Mouse (Mus musculus) forebrain, embryonic 10.5 days (tissue): ENCODE results near the gene Slc4a4. TPM values are rescaled to one million over a fixed set of nuclear protein-coding genes. Genes with fewer than 3 reads are reported as not detected.

Experiments
- DNase-seq: peaks from one replicate; pipeline ENCODE4 v3.0.0-alpha.2; 2017; ENCODE audit warnings: low spot score; ENCODE audit errors: extremely low spot score
- H3K27ac ChIP-seq: fragments of 300-500 bp; sonication (generic); 2 replicates; pipeline ENCODE4 v1.5.1; 2016; ENCODE audit warnings: mild to moderate bottlenecking
- H3K27me3 ChIP-seq: fragments of 300-500 bp; sonication (generic); 2 replicates; pipeline ENCODE4 v1.6.1; 2016; ENCODE audit warnings: mild to moderate bottlenecking; ENCODE audit not compliant: poor library complexity, severe bottlenecking
- H3K36me3 ChIP-seq: fragments of 300-500 bp; sonication (generic); replicated peaks from 2 replicates; pipeline ENCODE4 v1.6.1; 2016; ENCODE audit warnings: mild to moderate bottlenecking, moderate library complexity
- H3K4me1 ChIP-seq: fragments of 300-500 bp; sonication (generic); 2 replicates; pipeline ENCODE4 v1.6.1; 2016
- H3K4me3 ChIP-seq: fragments of 300-500 bp; sonication (generic); 2 replicates; pipeline ENCODE4 v1.5.1; 2016; ENCODE audit warnings: mild to moderate bottlenecking, moderate library complexity
- H3K9me3 ChIP-seq: fragments of 300-500 bp; sonication (generic); 2 replicates; pipeline ENCODE4 v1.6.1; 2016; ENCODE audit warnings: mild to moderate bottlenecking, moderate library complexity
- WGBS: fragments of 180-500 bp; shearing (Covaris S2); methylation state at CpG from one replicate; pipeline ENCODE4 v1.1.7; 2016; 5-methylcytosine and 5-hydroxymethylcytosine counted together
- polyA plus RNA-seq: library from polyadenylated mRNA; unstranded; fragments of >200 nt; fragmentation: Nextera tagmentation; extraction: Ambion mirVana; gene quantifications from 2 replicates; pipeline ENCODE4 v1.2.1, GENCODE M21; 2016

Gene Slc4a4
- polyA plus RNA-seq, 1 experiment from 2014 or later, result 1.3 TPM

- no peaks in the 10 kb centered on the region for H3K36me3 ChIP-seq
- no peak overlapping the region for H3K27ac ChIP-seq
- peaks cover 15% of the 10 kb centered on the region for H3K4me1 ChIP-seq
- no peaks in the 10 kb centered on the region for H3K9me3 ChIP-seq
- DNase-seq, result no peak
- no peak overlapping the region for H3K4me3 ChIP-seq
- no peaks in the 10 kb centered on the region for H3K27me3 ChIP-seq
- 91% methylated on average over 5 of the region's 5 CpGs for WGBS
These were observed 39.0 kb downstream of the Slc4a4 start for GRCm38 (mm10) chr5:88925576-88925975.

GRCm38 (mm10) chr5:88928201-88928916 lies 41.7 kb downstream of the Slc4a4 start:
- no peak overlapping the region for H3K4me3 ChIP-seq
- no peaks in the 10 kb centered on the region for H3K36me3 ChIP-seq
- H3K4me1 ChIP-seq, result peaks cover 20% of the 10 kb centered on the region
- no peak overlapping the region for H3K27ac ChIP-seq
- H3K27me3 ChIP-seq, result no peaks in the 10 kb centered on the region
- DNase-seq, result no peak
- 60% methylated on average over 13 of the region's 13 CpGs for WGBS
- no peaks in the 10 kb centered on the region for H3K9me3 ChIP-seq

GRCm38 (mm10) chr5:88929392-88930094 lies 42.9 kb downstream of the Slc4a4 start:
- WGBS, result 53% methylated on average over 18 of the region's 18 CpGs
- H3K9me3 ChIP-seq, result no peaks in the 10 kb centered on the region
- DNase-seq, result peak; percentile 19
- no peak overlapping the region for H3K4me3 ChIP-seq
- no peaks in the 10 kb centered on the region for H3K36me3 ChIP-seq
- no peaks in the 10 kb centered on the region for H3K27me3 ChIP-seq
- peaks cover 25% of the 10 kb centered on the region for H3K4me1 ChIP-seq
- peak overlapping the region; percentile 44; the same call in 1 of the 2 replicates for H3K27ac ChIP-seq

- Histone ChIP-seq H3K36me3 (no peaks in the 10 kb centered on the region), H3K27ac (no peak overlapping the region; the same call in 1 of the 2 replicates), H3K9me3 (no peaks in the 10 kb centered on the region), H3K4me3 (no peak overlapping the region), H3K27me3 (no peaks in the 10 kb centered on the region), H3K4me1 (peaks cover 25% of the 10 kb centered on the region)
- WGBS, result 77% methylated on average over 5 of the region's 5 CpGs
- DNase-seq, result no peak
These were observed 43.5 kb downstream of the Slc4a4 start for GRCm38 (mm10) chr5:88930129-88930528.

GRCm38 (mm10) chr5:88930611-88931010 lies 44.0 kb downstream of the Slc4a4 start:
- Histone ChIP-seq H3K4me1 (peaks cover 25% of the 10 kb centered on the region), H3K27ac (no peak overlapping the region), H3K36me3 (no peaks in the 10 kb centered on the region), H3K9me3 (no peaks in the 10 kb centered on the region), H3K27me3 (no peaks in the 10 kb centered on the region), H3K4me3 (no peak overlapping the region)
- no peak for DNase-seq
- WGBS, result 75% methylated on average over 11 of the region's 11 CpGs

- Histone ChIP-seq H3K4me1 (peaks cover 25% of the 10 kb centered on the region), H3K27me3 (no peaks in the 10 kb centered on the region), H3K27ac (no peak overlapping the region), H3K36me3 (no peaks in the 10 kb centered on the region), H3K9me3 (no peaks in the 10 kb centered on the region), H3K4me3 (no peak overlapping the region)
- no peak for DNase-seq
- WGBS, result 91% methylated on average over 9 of the region's 9 CpGs
These were observed 44.6 kb downstream of the Slc4a4 start for GRCm38 (mm10) chr5:88931176-88931575.

GRCm38 (mm10) chr5:88933454-88933853 lies 46.8 kb downstream of the Slc4a4 start:
- Histone ChIP-seq H3K9me3 (no peaks in the 10 kb centered on the region), H3K4me3 (no peak overlapping the region), H3K27me3 (no peaks in the 10 kb centered on the region), H3K4me1 (peaks cover 25% of the 10 kb centered on the region), H3K36me3 (no peaks in the 10 kb centered on the region), H3K27ac (no peak overlapping the region)
- WGBS, result 91% methylated on average over 7 of the region's 7 CpGs
- DNase-seq, result no peak

- Histone ChIP-seq H3K27me3 (no peaks in the 10 kb centered on the region), H3K9me3 (no peaks in the 10 kb centered on the region), H3K4me1 (peaks cover 25% of the 10 kb centered on the region), H3K36me3 (no peaks in the 10 kb centered on the region), H3K4me3 (no peak overlapping the region), H3K27ac (no peak overlapping the region)
- 83% methylated on average over 14 of the region's 14 CpGs for WGBS
- no peak for DNase-seq
These were observed 47.3 kb downstream of the Slc4a4 start for GRCm38 (mm10) chr5:88933946-88934345.

- peaks cover 9% of the 10 kb centered on the region for H3K4me1 ChIP-seq
- H3K36me3 ChIP-seq, result no peaks in the 10 kb centered on the region
- no peaks in the 10 kb centered on the region for H3K27me3 ChIP-seq
- 92% methylated on average over 1 of the region's 1 CpGs for WGBS
- DNase-seq, result no peak
- H3K27ac ChIP-seq, result no peak overlapping the region
- H3K9me3 ChIP-seq, result no peaks in the 10 kb centered on the region
- H3K4me3 ChIP-seq, result no peak overlapping the region
These were observed 51.6 kb downstream of the Slc4a4 start for GRCm38 (mm10) chr5:88938208-88938607.

- H3K27me3 ChIP-seq, result no peaks in the 10 kb centered on the region
- H3K36me3 ChIP-seq, result no peaks in the 10 kb centered on the region
- H3K4me3 ChIP-seq, result no peak overlapping the region
- H3K27ac ChIP-seq, result no peak overlapping the region
- DNase-seq, result no peak
- H3K4me1 ChIP-seq, result peaks cover 5% of the 10 kb centered on the region
- 71% methylated on average over 6 of the region's 6 CpGs for WGBS
- H3K9me3 ChIP-seq, result no peaks in the 10 kb centered on the region
These were observed 52.5 kb downstream of the Slc4a4 start for GRCm38 (mm10) chr5:88939151-88939550.

- WGBS, result 85% methylated on average over 2 of the region's 2 CpGs
- Histone ChIP-seq H3K36me3 (no peaks in the 10 kb centered on the region), H3K4me1 (0 out of 2 replicates have a peak, but pooled peaks cover 5% of the 10 kb centered on the region), H3K9me3 (no peaks in the 10 kb centered on the region), H3K4me3 (no peak overlapping the region), H3K27ac (no peak overlapping the region), H3K27me3 (no peaks in the 10 kb centered on the region)
- DNase-seq, result no peak
These were observed 53.2 kb downstream of the Slc4a4 start for GRCm38 (mm10) chr5:88939782-88940181.

- no peak for DNase-seq
- 85% methylated on average over 7 of the region's 7 CpGs for WGBS
- Histone ChIP-seq H3K4me3 (no peak overlapping the region), H3K36me3 (no peaks in the 10 kb centered on the region), H3K27me3 (no peaks in the 10 kb centered on the region), H3K27ac (no peak overlapping the region), H3K4me1 (peaks cover 12% of the 10 kb centered on the region), H3K9me3 (no peaks in the 10 kb centered on the region)
These were observed 55.3 kb downstream of the Slc4a4 start for GRCm38 (mm10) chr5:88941905-88942304.

GRCm38 (mm10) chr5:88945661-88946339 lies 59.2 kb downstream of the Slc4a4 start:
- Histone ChIP-seq H3K9me3 (no peaks in the 10 kb centered on the region), H3K27me3 (no peaks in the 10 kb centered on the region), H3K27ac (no peak overlapping the region), H3K4me1 (peaks cover 7% of the 10 kb centered on the region), H3K36me3 (no peaks in the 10 kb centered on the region), H3K4me3 (no peak overlapping the region)
- no peak for DNase-seq
- WGBS, result 55% methylated on average over 10 of the region's 10 CpGs
